Mouse (Mus musculus): Measurements from ENCODE around the gene Stox1. TPM values are rescaled to one million over a fixed set of nuclear protein-coding genes. Genes with fewer than 3 reads are reported as not detected.
A peak's percentile ranks its signal among the peaks of the same experiment; 100 is the strongest.

The Stox1 gene
- polyA plus RNA-seq, 1 experiment from 2014 or later = 2.7 TPM

DNA sequence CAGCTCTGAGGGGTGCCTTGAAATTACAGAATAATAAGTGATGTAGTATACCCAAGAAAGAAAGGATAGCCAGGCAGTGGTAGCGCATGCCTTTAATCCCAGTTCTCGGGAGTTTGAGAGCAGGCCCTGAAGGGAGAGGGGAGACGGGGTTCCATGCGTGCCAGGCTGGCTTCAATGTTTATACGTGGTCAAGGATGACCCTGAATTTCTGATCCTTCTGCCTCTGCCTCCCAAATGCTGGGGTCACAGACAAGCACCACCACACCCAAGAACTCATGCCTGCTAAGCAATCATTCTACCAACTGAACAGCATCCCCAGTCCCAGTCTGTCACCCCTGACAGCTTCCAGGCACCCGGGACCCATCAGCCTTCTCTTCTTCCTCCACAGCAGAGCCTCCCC lies 49.7 kb downstream of the Stox1 start:
- Histone ChIP-seq H3K4me2 (ENCODE audit: low read length) (no peak overlapping the region), H3K36me3 (ENCODE audit: control insufficient read depth, insufficient read depth, low read length) (no peaks in the 10 kb centered on the region), H3K27me3 (ENCODE audit: control insufficient read depth, insufficient read depth, low read length) (no peaks in the 10 kb centered on the region), H3K27ac (replicated peaks; ENCODE audit: low read depth, low read length) (no peak overlapping the region), H3K9me3 (ENCODE audit: control insufficient read depth, low read length) (peaks cover 8% of the 10 kb centered on the region; the same call in 1 of the 2 replicates), H3K9ac (replicated peaks; ENCODE audit: low read length) (no peak overlapping the region), H3K4me1 (ENCODE audit: control insufficient read depth, insufficient read depth, low read length) (no peaks in the 10 kb centered on the region), H3K4me3 (replicated peaks; ENCODE audit: low read depth, low read length) (no peak overlapping the region)
- ATAC-seq (ENCODE audit: low FRiP score, low TSS enrichment) (no peak), DNase-seq (no peak)
- 89% methylated on average over 6 of the region's 6 CpGs for WGBS

DNA sequence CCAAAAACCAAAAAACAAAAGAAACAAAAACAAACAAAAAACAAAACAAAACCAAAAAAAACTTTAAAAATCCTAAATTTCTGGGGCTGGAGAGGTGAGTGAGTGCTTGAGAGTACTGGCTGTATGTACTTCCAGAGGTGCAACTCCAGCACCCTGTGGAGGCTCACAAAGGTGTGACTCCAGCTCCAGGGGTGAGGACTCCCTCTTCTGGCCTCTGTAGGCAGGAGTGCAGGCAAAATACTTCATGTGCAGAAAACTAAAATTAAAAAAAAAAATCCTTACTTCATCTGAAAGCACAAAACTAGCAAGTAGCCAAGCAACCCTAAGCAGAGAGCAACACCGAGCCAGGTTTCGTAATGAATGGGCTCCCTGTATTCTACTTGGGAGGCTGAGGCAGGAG lies 53.6 kb downstream of the Stox1 start:
- DNase-seq (no peak), ATAC-seq (ENCODE audit: low FRiP score, low TSS enrichment) (no peak)
- Histone ChIP-seq H3K27me3 (ENCODE audit: control insufficient read depth, insufficient read depth, low read length) (no peaks in the 10 kb centered on the region), H3K36me3 (ENCODE audit: control insufficient read depth, insufficient read depth, low read length) (no peaks in the 10 kb centered on the region), H3K4me1 (ENCODE audit: control insufficient read depth, insufficient read depth, low read length) (no peaks in the 10 kb centered on the region), H3K4me3 (replicated peaks; ENCODE audit: low read depth, low read length) (no peak overlapping the region), H3K9ac (replicated peaks; ENCODE audit: low read length) (no peak overlapping the region), H3K4me2 (ENCODE audit: low read length) (no peak overlapping the region), H3K9me3 (ENCODE audit: control insufficient read depth, low read length) (no peaks in the 10 kb centered on the region), H3K27ac (replicated peaks; ENCODE audit: low read depth, low read length) (no peak overlapping the region)
- 96% methylated on average over 2 of the region's 2 CpGs for WGBS

DNA sequence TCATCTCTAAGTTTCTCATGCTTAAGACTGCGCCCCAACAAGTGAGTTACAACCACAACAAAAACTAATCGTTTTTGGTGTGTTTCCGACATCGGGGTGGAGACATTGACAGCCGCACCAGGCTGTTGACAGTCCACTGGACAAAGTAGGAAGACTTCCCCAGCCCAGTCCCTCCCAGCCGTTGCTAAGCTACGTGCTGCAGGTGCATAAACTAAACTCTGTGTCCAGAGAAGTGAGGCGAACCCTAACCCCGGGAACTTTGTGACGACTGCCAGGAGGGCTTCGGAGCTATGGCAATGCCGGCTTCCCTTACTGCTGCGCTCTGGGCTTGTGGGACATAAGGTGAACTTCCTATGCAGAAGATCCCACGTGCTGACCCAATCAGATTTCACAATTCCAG lies 56.7 kb downstream of the Stox1 start:
- DNase-seq = no peak
- Histone ChIP-seq H3K9me3 (ENCODE audit: control insufficient read depth, low read length) (no peaks in the 10 kb centered on the region), H3K36me3 (ENCODE audit: control insufficient read depth, insufficient read depth, low read length) (no peaks in the 10 kb centered on the region), H3K9ac (replicated peaks; ENCODE audit: low read length) (no peak overlapping the region), H3K4me2 (ENCODE audit: low read length) (no peak overlapping the region), H3K27me3 (ENCODE audit: control insufficient read depth, insufficient read depth, low read length) (no peaks in the 10 kb centered on the region), H3K4me1 (ENCODE audit: control insufficient read depth, insufficient read depth, low read length) (no peaks in the 10 kb centered on the region), H3K4me3 (replicated peaks; ENCODE audit: low read depth, low read length) (no peak overlapping the region), H3K27ac (replicated peaks; ENCODE audit: low read depth, low read length) (no peak overlapping the region)
- 75% methylated on average over 14 of the region's 14 CpGs for WGBS
- no peak for ATAC-seq (ENCODE audit: low FRiP score, low TSS enrichment)

DNA sequence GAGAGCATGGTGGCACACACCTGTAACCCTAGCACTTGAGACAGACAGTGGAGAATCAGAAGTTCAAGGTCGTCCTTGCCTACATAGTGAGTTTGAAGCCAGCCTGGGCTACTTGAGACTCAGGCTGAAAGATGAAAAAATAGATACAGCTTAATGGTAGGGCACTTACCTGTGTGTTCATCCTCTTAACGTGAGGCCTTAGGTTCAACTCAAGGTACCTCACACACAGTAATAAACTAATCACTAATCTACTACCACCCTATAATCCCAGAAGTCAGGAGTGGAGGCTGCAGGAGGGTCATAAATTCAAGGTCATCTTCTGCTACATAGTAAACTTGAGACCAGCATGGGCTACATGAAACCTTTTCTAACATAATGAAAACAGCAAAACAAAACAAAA lies 57.5 kb downstream of the Stox1 start:
- DNase-seq (no peak), ATAC-seq (ENCODE audit: low FRiP score, low TSS enrichment) (no peak)
- Histone ChIP-seq H3K4me2 (ENCODE audit: low read length) (no peak overlapping the region), H3K36me3 (ENCODE audit: control insufficient read depth, insufficient read depth, low read length) (no peaks in the 10 kb centered on the region), H3K27ac (replicated peaks; ENCODE audit: low read depth, low read length) (no peak overlapping the region), H3K4me3 (replicated peaks; ENCODE audit: low read depth, low read length) (no peak overlapping the region), H3K4me1 (ENCODE audit: control insufficient read depth, insufficient read depth, low read length) (no peaks in the 10 kb centered on the region), H3K27me3 (ENCODE audit: control insufficient read depth, insufficient read depth, low read length) (no peaks in the 10 kb centered on the region), H3K9ac (replicated peaks; ENCODE audit: low read length) (no peak overlapping the region), H3K9me3 (ENCODE audit: control insufficient read depth, low read length) (no peaks in the 10 kb centered on the region)
- 84% methylated on average over 2 of the region's 2 CpGs for WGBS

DNA sequence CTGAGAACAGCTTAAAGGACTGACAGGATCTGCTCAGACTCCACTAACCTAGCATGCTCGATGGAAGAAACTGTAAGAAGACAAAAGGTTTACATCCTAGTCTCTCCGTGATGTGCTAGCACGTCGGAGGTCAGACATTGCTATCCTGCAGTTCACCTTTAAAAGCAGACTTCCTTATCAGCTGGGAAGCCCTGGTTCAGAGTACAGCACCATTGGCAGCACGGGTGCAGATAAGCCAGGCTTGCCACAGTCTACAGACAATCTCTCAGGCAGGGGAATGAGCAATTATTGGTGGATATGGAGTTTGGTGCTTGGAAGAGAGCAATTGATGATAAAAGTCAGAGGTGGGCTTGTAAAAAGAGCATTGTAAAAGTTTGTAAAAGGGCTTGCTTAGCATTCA lies 57.9 kb downstream of the Stox1 start:
- Histone ChIP-seq H3K9ac (replicated peaks; ENCODE audit: low read length) (no peak overlapping the region), H3K9me3 (ENCODE audit: control insufficient read depth, low read length) (no peaks in the 10 kb centered on the region), H3K4me2 (ENCODE audit: low read length) (no peak overlapping the region), H3K27ac (replicated peaks; ENCODE audit: low read depth, low read length) (no peak overlapping the region), H3K4me3 (replicated peaks; ENCODE audit: low read depth, low read length) (no peak overlapping the region), H3K4me1 (ENCODE audit: control insufficient read depth, insufficient read depth, low read length) (no peaks in the 10 kb centered on the region), H3K36me3 (ENCODE audit: control insufficient read depth, insufficient read depth, low read length) (no peaks in the 10 kb centered on the region), H3K27me3 (ENCODE audit: control insufficient read depth, insufficient read depth, low read length) (no peaks in the 10 kb centered on the region)
- WGBS = 86% methylated on average over 5 of the region's 5 CpGs
- ATAC-seq (ENCODE audit: low FRiP score, low TSS enrichment) = no peak
- DNase-seq = no peak

DNA sequence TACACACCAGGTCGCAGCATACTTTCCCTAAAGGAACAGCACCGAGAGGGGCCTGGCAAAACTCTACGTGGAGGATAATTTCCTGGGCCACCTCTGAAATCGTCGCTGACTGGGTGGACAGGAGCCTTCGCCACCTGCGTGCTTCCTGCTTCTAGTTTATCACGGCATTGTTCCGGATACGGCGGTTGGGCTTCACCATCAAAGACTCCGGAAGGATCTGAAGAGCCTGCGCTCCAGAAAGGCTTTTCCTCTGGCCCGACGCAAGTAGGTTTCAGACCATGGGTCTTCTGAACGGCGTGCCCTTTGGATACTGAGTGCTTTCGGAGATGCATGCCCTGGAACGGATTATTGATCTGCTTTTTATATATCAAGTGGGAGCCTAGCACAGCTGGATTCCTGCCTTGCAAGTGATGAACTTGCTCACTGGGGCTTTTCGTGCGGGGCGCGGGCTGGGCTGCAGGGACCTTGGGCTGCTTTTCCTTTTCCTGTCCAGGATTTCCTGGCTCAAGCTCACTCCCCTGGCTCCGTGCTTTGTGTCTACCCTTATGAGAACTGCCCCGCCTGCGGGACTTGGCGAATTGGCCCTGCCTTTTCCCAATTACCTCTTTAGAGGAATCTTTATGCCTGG lies 60.9 kb downstream of the Stox1 start:
- Histone ChIP-seq H3K27ac (replicated peaks; ENCODE audit: low read depth, low read length) (no peak overlapping the region), H3K4me3 (replicated peaks; ENCODE audit: low read depth, low read length) (no peak overlapping the region), H3K9ac (replicated peaks; ENCODE audit: low read length) (no peak overlapping the region), H3K4me2 (ENCODE audit: low read length) (no peak overlapping the region), H3K27me3 (ENCODE audit: control insufficient read depth, insufficient read depth, low read length) (no peaks in the 10 kb centered on the region), H3K9me3 (ENCODE audit: control insufficient read depth, low read length) (no peaks in the 10 kb centered on the region), H3K36me3 (ENCODE audit: control insufficient read depth, insufficient read depth, low read length) (no peaks in the 10 kb centered on the region), H3K4me1 (ENCODE audit: control insufficient read depth, insufficient read depth, low read length) (no peaks in the 10 kb centered on the region)
- 67% methylated on average over 27 of the region's 27 CpGs for WGBS
- ATAC-seq (ENCODE audit: low FRiP score, low TSS enrichment) (no peak), DNase-seq (no peak)

DNA sequence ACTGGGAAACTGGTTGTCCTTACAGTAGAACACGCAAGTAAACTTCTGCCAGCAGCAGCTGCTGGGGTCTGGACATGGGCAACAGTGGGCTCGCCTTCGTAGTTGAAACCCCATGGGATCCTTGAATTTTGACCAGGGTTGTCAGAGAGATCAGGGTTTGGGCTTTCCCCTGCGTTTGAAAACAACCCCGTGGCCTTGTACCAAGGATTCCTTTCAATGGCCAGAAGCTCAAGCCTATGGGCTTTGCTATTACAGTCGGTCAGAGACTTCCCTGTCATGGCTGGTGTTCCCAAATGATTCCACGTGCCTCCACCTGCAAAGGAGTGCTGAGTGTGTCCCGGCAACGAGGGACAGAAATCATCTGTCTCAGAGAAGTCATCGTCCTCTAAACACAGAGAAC lies 61.8 kb downstream of the Stox1 start:
- no peak overlapping the region for H3K9ac ChIP-seq (replicated peaks; ENCODE audit: low read length)
- no peak overlapping the region for H3K27ac ChIP-seq (replicated peaks; ENCODE audit: low read depth, low read length)
- 88% methylated on average over 10 of the region's 10 CpGs for WGBS
- no peak for ATAC-seq (ENCODE audit: low FRiP score, low TSS enrichment)
- H3K9me3 ChIP-seq (ENCODE audit: control insufficient read depth, low read length) = no peaks in the 10 kb centered on the region
- no peak for DNase-seq
- no peak overlapping the region for H3K4me3 ChIP-seq (replicated peaks; ENCODE audit: low read depth, low read length)
- no peaks in the 10 kb centered on the region for H3K4me1 ChIP-seq (ENCODE audit: control insufficient read depth, insufficient read depth, low read length)
- no peaks in the 10 kb centered on the region for H3K36me3 ChIP-seq (ENCODE audit: control insufficient read depth, insufficient read depth, low read length)
- no peak overlapping the region for H3K4me2 ChIP-seq (ENCODE audit: low read length)
- H3K27me3 ChIP-seq (ENCODE audit: control insufficient read depth, insufficient read depth, low read length) = no peaks in the 10 kb centered on the region

DNA sequence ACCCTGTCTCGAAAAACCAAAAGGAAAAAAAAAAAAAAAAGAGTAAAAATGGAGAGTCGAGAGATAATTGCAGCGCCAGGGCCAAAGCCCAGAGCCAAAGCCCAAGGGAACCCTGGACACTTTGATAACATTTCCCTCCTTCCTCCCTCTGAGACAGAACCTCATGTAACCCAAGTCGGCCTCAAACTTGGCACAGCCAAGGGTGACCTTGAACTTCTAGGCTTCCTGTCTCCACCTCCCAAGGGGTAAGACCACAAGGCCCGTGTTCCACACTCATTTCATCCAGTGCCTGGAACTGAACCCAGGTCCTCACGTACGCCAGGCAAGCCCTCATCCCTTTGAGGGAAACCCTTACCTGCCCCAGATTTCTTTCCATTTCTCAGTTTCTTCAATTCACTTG lies 69.2 kb downstream of the Stox1 start:
- Histone ChIP-seq H3K4me2 (ENCODE audit: low read length) (no peak overlapping the region), H3K9ac (replicated peaks; ENCODE audit: low read length) (no peak overlapping the region), H3K4me3 (replicated peaks; ENCODE audit: low read depth, low read length) (no peak overlapping the region), H3K9me3 (ENCODE audit: control insufficient read depth, low read length) (no peaks in the 10 kb centered on the region), H3K27ac (replicated peaks; ENCODE audit: low read depth, low read length) (no peak overlapping the region), H3K4me1 (ENCODE audit: control insufficient read depth, insufficient read depth, low read length) (no peaks in the 10 kb centered on the region), H3K36me3 (ENCODE audit: control insufficient read depth, insufficient read depth, low read length) (no peaks in the 10 kb centered on the region), H3K27me3 (ENCODE audit: control insufficient read depth, insufficient read depth, low read length) (no peaks in the 10 kb centered on the region)
- WGBS = 91% methylated on average over 6 of the region's 7 CpGs
- DNase-seq (no peak), ATAC-seq (ENCODE audit: low FRiP score, low TSS enrichment) (no peak)

DNA sequence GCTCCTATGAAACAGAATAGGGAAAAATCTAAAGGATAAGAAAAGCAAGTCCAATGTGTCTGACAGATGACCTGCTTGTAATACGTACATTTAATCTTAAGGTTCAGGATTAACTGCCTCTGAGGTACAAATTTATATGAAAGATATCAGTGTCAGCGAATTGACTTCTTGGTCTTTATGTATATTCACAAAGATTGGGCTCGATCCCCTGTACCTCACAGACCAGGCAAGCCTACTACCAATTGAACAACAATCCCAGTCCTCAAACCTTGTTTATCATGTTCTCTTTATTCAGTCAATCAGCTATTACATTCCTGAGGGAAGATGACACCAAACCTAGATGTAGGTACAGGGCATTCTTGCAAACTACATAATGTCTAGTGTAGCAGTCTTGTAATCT lies 74.0 kb downstream of the Stox1 start:
- peak overlapping the region; percentile 60 for H3K4me2 ChIP-seq (ENCODE audit: low read length)
- no peaks in the 10 kb centered on the region for H3K27me3 ChIP-seq (ENCODE audit: control insufficient read depth, insufficient read depth, low read length)
- peak overlapping the region; percentile 91 for H3K27ac ChIP-seq (replicated peaks; ENCODE audit: low read depth, low read length)
- DNase-seq (no peak), ATAC-seq (ENCODE audit: low FRiP score, low TSS enrichment) (no peak)
- peak overlapping the region; percentile 89 for H3K9ac ChIP-seq (replicated peaks; ENCODE audit: low read length)
- peaks cover 11% of the 10 kb centered on the region for H3K4me1 ChIP-seq (ENCODE audit: control insufficient read depth, insufficient read depth, low read length)
- H3K9me3 ChIP-seq (ENCODE audit: control insufficient read depth, low read length) = no peaks in the 10 kb centered on the region
- 15% methylated on average over 3 of the region's 3 CpGs for WGBS
- H3K4me3 ChIP-seq (replicated peaks; ENCODE audit: low read depth, low read length) = peak overlapping the region; percentile 88
- no peaks in the 10 kb centered on the region for H3K36me3 ChIP-seq (ENCODE audit: control insufficient read depth, insufficient read depth, low read length)
